Mouse (Mus musculus): ENCODE data around the gene Cox6a2. TPM values are rescaled to one million over a fixed set of nuclear protein-coding genes. Genes with fewer than 3 reads are reported as not detected.

The Cox6a2 gene
- total and polyA plus RNA-seq, 3 experiments, result 0.70 to 4.1 (median 1.1) TPM

- Histone ChIP-seq H3K4me3 (replicated peaks in 1 of 3; ENCODE audit: low read depth in 2 of 3, low read length in 2 of 3, poor library complexity in 1 of 3) (no peak within 1 kb of the TSS), H3K27me3 (replicated peaks) (no peaks in the 10 kb centered on the region), H3K9ac (ENCODE audit: insufficient read depth, low read depth) (no peak within 1 kb of the TSS), H3K4me1 (ENCODE audit: control insufficient read depth in 1 of 2, insufficient read depth in 2 of 2) (no peaks in the 10 kb centered on the region), H3K27ac (ENCODE audit: insufficient read depth, low read depth) (no peak within 1 kb of the TSS), H3K79me2 (replicated peaks; ENCODE audit: control insufficient read depth, extremely low read depth, insufficient read depth, poor library complexity, severe bottlenecking) (no peaks in the 10 kb centered on the region), H3K4me2 (ENCODE audit: insufficient read depth, low read depth, poor library complexity, severe bottlenecking) (no peak within 1 kb of the TSS), H3K36me3 (replicated peaks in 1 of 2; ENCODE audit: control insufficient read depth in 1 of 2, insufficient read depth in 1 of 2, low read length in 1 of 2) (peaks cover 30 to 46% of the 10 kb centered on the region in 2 experiments), H3K9me3 (replicated peaks; ENCODE audit: low read length) (no peaks in the 10 kb centered on the region)
- no peak for DNase-seq (ENCODE audit: extremely low read depth)
- no peak for TF ChIP-seq BHLHE40 (IDR thresholded peaks at IDR 0.05; ENCODE audit: low read depth, low read length)
- no peak for TF ChIP-seq MAFK (IDR thresholded peaks at IDR 0.05; ENCODE audit: insufficient replicate concordance, low read length)
- no peak for TF ChIP-seq POLR2A (IDR thresholded peaks at IDR 0.05; ENCODE audit: low read depth, low read length)
- TF ChIP-seq SIN3A (IDR thresholded peaks at IDR 0.05; ENCODE audit: low read length), result no peak
- TF ChIP-seq MAX (IDR thresholded peaks at IDR 0.05; ENCODE audit: low read length), result no peak
- TF ChIP-seq PAX5 (IDR thresholded peaks at IDR 0.05; ENCODE audit: low read length), result no peak
- TF ChIP-seq KAT2A (IDR thresholded peaks at IDR 0.05; ENCODE audit: insufficient replicate concordance, low read length), result no peak
- no peak for TF ChIP-seq NRF1 (IDR thresholded peaks at IDR 0.05; ENCODE audit: low read depth, low read length)
- no peak for TF ChIP-seq EP300 (IDR thresholded peaks at IDR 0.05; ENCODE audit: low read length)
- in situ Hi-C loops (cut with MboI; ENCODE audit: low pct_ligation_motif_present, low pct_unique_long_range_greater_than_20kb, low sequenced_read_pairs) (no loop called here), dilution Hi-C loops (cut with MboI; ENCODE audit: extremely low pct_ligation_motif_present, extremely low pct_unique_long_range_greater_than_20kb, low sequenced_read_pairs) (no loop called here)
These were observed 40.6 kb upstream of the Cox6a2 start, which contains the start of gene Tgfb1i1 for GRCm38 (mm10) chr7:128246496-128247391. Gene Tgfb1i1, plus strand, starts transcription at chr7:128246812.

- Histone ChIP-seq H3K4me3 (replicated peaks in 1 of 3; ENCODE audit: low read depth in 2 of 3, low read length in 2 of 3, poor library complexity in 1 of 3) (no peak overlapping the region), H3K36me3 (replicated peaks in 1 of 2; ENCODE audit: control insufficient read depth in 1 of 2, insufficient read depth in 1 of 2, low read length in 1 of 2) (peaks cover 41 to 58% of the 10 kb centered on the region in 2 experiments), H3K4me2 (ENCODE audit: insufficient read depth, low read depth, poor library complexity, severe bottlenecking) (no peak overlapping the region), H3K4me1 (ENCODE audit: control insufficient read depth in 1 of 2, insufficient read depth in 2 of 2) (peaks cover 0 to 4% of the 10 kb centered on the region in 2 experiments; a peak in 1 of 4 replicates), H3K27ac (ENCODE audit: insufficient read depth, low read depth) (no peak overlapping the region), H3K27me3 (replicated peaks) (no peaks in the 10 kb centered on the region), H3K9me3 (replicated peaks; ENCODE audit: low read length) (no peaks in the 10 kb centered on the region), H3K79me2 (replicated peaks; ENCODE audit: control insufficient read depth, extremely low read depth, insufficient read depth, poor library complexity, severe bottlenecking) (no peaks in the 10 kb centered on the region), H3K9ac (ENCODE audit: insufficient read depth, low read depth) (no peak overlapping the region)
- dilution Hi-C loops (cut with MboI; ENCODE audit: extremely low pct_ligation_motif_present, extremely low pct_unique_long_range_greater_than_20kb, low sequenced_read_pairs) (no loop called here), in situ Hi-C loops (cut with MboI; ENCODE audit: low pct_ligation_motif_present, low pct_unique_long_range_greater_than_20kb, low sequenced_read_pairs) (no loop called here)
- no peak for DNase-seq (ENCODE audit: extremely low read depth)
- TF ChIP-seq UBTF (IDR thresholded peaks at IDR 0.05; ENCODE audit: low read depth, low read length), result no peak
- no peak for TF ChIP-seq NRF1 (IDR thresholded peaks at IDR 0.05; ENCODE audit: low read depth, low read length)
These were observed 39.4 kb upstream of the Cox6a2 start for GRCm38 (mm10) chr7:128245547-128245946.

DNA sequence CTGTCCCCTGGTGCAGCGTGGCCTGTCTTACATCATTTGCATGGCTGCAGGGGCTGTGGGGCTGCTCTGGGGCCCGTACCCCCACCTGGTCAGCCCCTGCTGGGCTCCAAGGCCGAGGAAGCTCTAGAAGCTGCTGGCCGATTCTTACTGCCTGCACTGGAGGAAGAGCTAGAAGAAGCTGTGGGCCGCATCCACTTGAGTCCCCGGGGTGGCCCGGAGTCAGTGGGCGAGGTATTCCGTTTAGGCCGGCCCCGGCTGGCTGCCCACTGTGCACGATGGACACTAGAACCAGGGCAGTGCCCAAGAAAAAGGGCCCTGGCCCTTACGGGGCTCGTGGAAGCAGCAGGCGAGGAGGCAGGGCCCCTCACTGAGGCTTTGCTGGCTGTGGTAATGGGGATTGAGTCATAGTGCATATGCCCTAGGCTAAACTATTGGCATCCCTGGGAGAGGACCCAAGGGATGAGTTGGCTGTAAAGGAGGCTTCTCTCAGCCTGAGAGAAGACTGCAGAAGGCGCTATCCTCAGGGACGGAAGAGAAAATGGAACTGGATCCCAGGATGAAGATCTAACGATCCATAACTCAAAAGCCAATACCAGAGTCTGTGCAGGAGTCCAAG is 38.3 kb upstream of the Cox6a2 start:
- Histone ChIP-seq H3K27ac (ENCODE audit: insufficient read depth, low read depth) (no peak overlapping the region), H3K9ac (ENCODE audit: insufficient read depth, low read depth) (no peak overlapping the region), H3K9me3 (replicated peaks; ENCODE audit: low read length) (no peaks in the 10 kb centered on the region), H3K27me3 (replicated peaks) (no peaks in the 10 kb centered on the region), H3K4me1 (ENCODE audit: control insufficient read depth in 1 of 2, insufficient read depth in 2 of 2) (peaks cover 2 to 15% of the 10 kb centered on the region in 2 experiments; a peak in 3 of 4 replicates), H3K4me2 (ENCODE audit: insufficient read depth, low read depth, poor library complexity, severe bottlenecking) (no peak overlapping the region), H3K79me2 (replicated peaks; ENCODE audit: control insufficient read depth, extremely low read depth, insufficient read depth, poor library complexity, severe bottlenecking) (no peaks in the 10 kb centered on the region), H3K4me3 (replicated peaks in 1 of 3; ENCODE audit: low read depth in 2 of 3, low read length in 2 of 3, poor library complexity in 1 of 3) (no peak overlapping the region), H3K36me3 (replicated peaks in 1 of 2; ENCODE audit: control insufficient read depth in 1 of 2, insufficient read depth in 1 of 2, low read length in 1 of 2) (peaks cover 51 to 65% of the 10 kb centered on the region in 2 experiments)
- TF ChIP-seq NELFE (IDR thresholded peaks at IDR 0.05; ENCODE audit: low read depth, low read length) (no peak), BHLHE40 (IDR thresholded peaks at IDR 0.05; ENCODE audit: low read depth, low read length) (no peak), ELF1 (IDR thresholded peaks at IDR 0.05; ENCODE audit: low read depth, low read length) (no peak), ETS1 (conservative IDR thresholded peaks at IDR 0.05; ENCODE audit: low read depth, low read length) (no peak), KAT2A (IDR thresholded peaks at IDR 0.05; ENCODE audit: insufficient replicate concordance, low read length) (no peak), ZKSCAN1 (IDR thresholded peaks at IDR 0.05; ENCODE audit: borderline replicate concordance, low read depth, low read length) (no peak), MAZ (IDR thresholded peaks at IDR 0.05; ENCODE audit: low read depth, low read length) (no peak), GABPA (IDR thresholded peaks at IDR 0.05; ENCODE audit: insufficient replicate concordance, low read depth, low read length) (no peak)
- in situ Hi-C loops (cut with MboI; ENCODE audit: low pct_ligation_motif_present, low pct_unique_long_range_greater_than_20kb, low sequenced_read_pairs), result no loop called here
- dilution Hi-C loops (cut with MboI; ENCODE audit: extremely low pct_ligation_motif_present, extremely low pct_unique_long_range_greater_than_20kb, low sequenced_read_pairs), result no loop called here
- DNase-seq (ENCODE audit: extremely low read depth), result no peak

All from CH12.LX (cell line).